Mouse (Mus musculus) olfactory bulb, adult 2 months (tissue): ENCODE data around the gene Polr3b. TPM values are rescaled to one million over a fixed set of nuclear protein-coding genes. Genes with fewer than 3 reads are reported as not detected.
A peak's percentile ranks its signal among the peaks of the same experiment; 100 is the strongest.

ENCODE experiments used
- H3K27ac ChIP-seq: fragments of 200-500 bp; 2 replicates; pipeline ENCODE4 v1.5.1; 2012; ENCODE audit warnings: low read depth, low read length; ENCODE audit not compliant: insufficient read depth
- H3K4me1 ChIP-seq: fragments of 200-500 bp; 2 replicates; pipeline ENCODE4 v1.6.1; 2012; ENCODE audit warnings: low read length; ENCODE audit not compliant: control insufficient read depth, insufficient read depth
- H3K4me3 ChIP-seq: fragments of 200-500 bp; 2 replicates; pipeline ENCODE4 v1.5.1; 2012; ENCODE audit warnings: mild to moderate bottlenecking, low read depth, low read length, moderate library complexity; ENCODE audit not compliant: insufficient read depth
- CTCF ChIP-seq: fragments of 200-500 bp; IDR thresholded peaks from 2 replicates; pipeline ENCODE4 v1.5.1; 2012; ENCODE audit warnings: low read depth, mild to moderate bottlenecking, low read length, moderate library complexity; ENCODE audit not compliant: insufficient read depth
- POLR2A ChIP-seq: fragments of 200-500 bp; IDR thresholded peaks from 2 replicates; pipeline ENCODE4 v1.6.1; 2012; ENCODE audit warnings: mild to moderate bottlenecking, low read depth, low read length, moderate library complexity; ENCODE audit not compliant: insufficient read depth
- WGBS: fragments of 180-500 bp; shearing (Covaris S2); methylation state at CpG from one replicate; pipeline ENCODE4 v1.1.7; 2018; 5-methylcytosine and 5-hydroxymethylcytosine counted together
- polyA plus RNA-seq: library from polyadenylated mRNA; stranded (reverse); fragments of >200 nt; gene quantifications from 2 replicates; pipeline ENCODE4 v1.2.4, GENCODE M21; 2012; ENCODE audit warnings: low replicate concordance; ENCODE audit not compliant: missing spikeins, insufficient read depth, insufficient read length

Gene Polr3b
- polyA plus RNA-seq, 1 experiment: not detected

GRCm38 (mm10) chr10:84636656-84637055 is 14.6 kb downstream of the Polr3b start:
- no peak for TF ChIP-seq CTCF
- TF ChIP-seq POLR2A: no peak
- Histone ChIP-seq H3K4me3 (no peak overlapping the region), H3K4me1 (peaks cover 4% of the 10 kb centered on the region; the same call in 1 of the 2 replicates), H3K27ac (no peak overlapping the region)
- WGBS: 93% methylated on average over 10 of the region's 10 CpGs

GRCm38 (mm10) chr10:84638382-84638781 is 16.3 kb downstream of the Polr3b start:
- Histone ChIP-seq H3K4me3 (no peak overlapping the region), H3K4me1 (peaks cover 4% of the 10 kb centered on the region; the same call in 1 of the 2 replicates), H3K27ac (no peak overlapping the region)
- TF ChIP-seq POLR2A: no peak
- no peak for TF ChIP-seq CTCF
- WGBS: 81% methylated on average over 4 of the region's 4 CpGs

GRCm38 (mm10) chr10:84639525-84640287 is 17.6 kb downstream of the Polr3b start:
- 42% methylated on average over 4 of the region's 4 CpGs for WGBS
- Histone ChIP-seq H3K4me1 (peaks cover 4% of the 10 kb centered on the region; the same call in 1 of the 2 replicates), H3K27ac (no peak overlapping the region; the same call in 1 of the 2 replicates), H3K4me3 (no peak overlapping the region)
- TF ChIP-seq CTCF (no peak), POLR2A (no peak)

- no peak overlapping the region for H3K27ac ChIP-seq
- no peak overlapping the region for H3K4me3 ChIP-seq
- peaks cover 4% of the 10 kb centered on the region; the same call in 1 of the 2 replicates for H3K4me1 ChIP-seq
- 88% methylated on average over 7 of the region's 7 CpGs for WGBS
- TF ChIP-seq CTCF (no peak), POLR2A (no peak)
Observed at GRCm38 (mm10) chr10:84640861-84641260, 18.8 kb downstream of the Polr3b start.

- Histone ChIP-seq H3K4me1 (peaks cover 6% of the 10 kb centered on the region), H3K4me3 (no peak overlapping the region), H3K27ac (no peak overlapping the region)
- 71% methylated on average over 2 of the region's 2 CpGs for WGBS
- no peak for TF ChIP-seq CTCF
Observed at GRCm38 (mm10) chr10:84641576-84641975, 19.5 kb downstream of the Polr3b start.

- 89% methylated on average over 8 of the region's 8 CpGs for WGBS
- TF ChIP-seq CTCF: no peak
- Histone ChIP-seq H3K4me3 (no peak overlapping the region), H3K4me1 (peaks cover 5% of the 10 kb centered on the region), H3K27ac (no peak overlapping the region)
Observed at GRCm38 (mm10) chr10:84645940-84646339, 23.8 kb downstream of the Polr3b start.

- no peak for TF ChIP-seq POLR2A
- no peak for TF ChIP-seq CTCF
- WGBS: 45% methylated on average over 12 of the region's 12 CpGs
- peaks cover 5% of the 10 kb centered on the region for H3K4me1 ChIP-seq
- peak overlapping the region; percentile 49; the same call in 1 of the 2 replicates for H3K27ac ChIP-seq
- H3K4me3 ChIP-seq: no peak overlapping the region
Observed at GRCm38 (mm10) chr10:84646506-84647102, 24.5 kb downstream of the Polr3b start.

- WGBS: 89% methylated on average over 5 of the region's 5 CpGs
- TF ChIP-seq CTCF: no peak
- TF ChIP-seq POLR2A: no peak
- H3K4me3 ChIP-seq: no peak overlapping the region
- H3K4me1 ChIP-seq: peaks cover 5% of the 10 kb centered on the region
- H3K27ac ChIP-seq: no peak overlapping the region
Observed at GRCm38 (mm10) chr10:84647264-84647663, 25.2 kb downstream of the Polr3b start.

GRCm38 (mm10) chr10:84648911-84649310 is 26.8 kb downstream of the Polr3b start:
- Histone ChIP-seq H3K27ac (no peak overlapping the region), H3K4me1 (peaks cover 5% of the 10 kb centered on the region), H3K4me3 (no peak overlapping the region)
- 92% methylated on average over 4 of the region's 4 CpGs for WGBS
- TF ChIP-seq CTCF (no peak), POLR2A (no peak)
